Mouse (Mus musculus) embryonic fibroblast, embryonic 13.5 days (primary cell): ENCODE measurements around the gene Cog1.

Source experiments
- CTCF ChIP-seq: IDR thresholded peaks from 2 replicates; pipeline ENCODE4 v1.5.1; 2011; ENCODE audit warnings: mild to moderate bottlenecking, control low read depth, low read length, moderate library complexity, borderline replicate concordance; ENCODE audit not compliant: insufficient read depth
- POLR2A ChIP-seq: IDR thresholded peaks from 2 replicates; pipeline ENCODE4 v1.6.1; 2011; ENCODE audit warnings: low read depth, mild to moderate bottlenecking, control low read depth, low read length, moderate library complexity

GRCm38 (mm10) chr11:113716132-113716531, 67.2 kb downstream of the Cog1 start:
- TF ChIP-seq POLR2A (no peak), CTCF (no peak)
